Mouse (Mus musculus): ENCODE measurements around the gene Coa6.

The Coa6 gene

DNA sequence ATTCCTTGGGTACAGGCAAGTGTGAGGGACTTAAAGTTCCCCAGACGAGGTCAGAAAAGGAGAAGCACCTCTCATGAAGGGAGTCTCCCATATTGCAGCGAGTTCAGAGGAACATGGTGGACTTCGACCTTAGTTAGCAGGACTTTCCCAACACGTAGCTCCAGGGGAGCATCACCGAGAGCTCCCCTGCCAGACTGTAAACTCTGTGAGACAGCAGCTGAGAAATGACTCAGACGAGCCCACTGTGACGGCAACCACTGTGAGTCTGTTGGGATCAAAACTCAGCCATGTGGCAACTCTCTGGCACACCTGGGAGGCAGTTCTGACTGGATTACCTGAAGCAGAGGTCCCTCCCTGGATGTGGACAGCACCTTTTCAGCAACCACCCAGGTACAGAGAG lies 41.8 kb downstream of the Coa6 start:
- DNase-seq (ENCODE audit: low spot score in 2 of 2), result no peak

- DNase-seq (ENCODE audit: low spot score in 2 of 2), result no peak
Observed at GRCm38 (mm10) chr8:126473802-126474298, 51.5 kb downstream of the Coa6 start.

- peak; percentile 84 to 89 for DNase-seq (ENCODE audit: low spot score in 2 of 2)
Observed at GRCm38 (mm10) chr8:126474299-126475187, 52.2 kb downstream of the Coa6 start, which contains the start of gene Tarbp1. TSS of gene Tarbp1 (minus strand) at chr8:126475065.

Data from urinary bladder, postnatal 4 days (tissue).